Mouse (Mus musculus): ENCODE data around the gene Rhog.

Rhog gene

GRCm38 (mm10) chr7:102222336-102222735, 33.5 kb downstream of the Rhog start:
- peak; percentile 73 for DNase-seq (ENCODE audit: low read depth, low spot score)

GRCm38 (mm10) chr7:102221899-102222298, 34.0 kb downstream of the Rhog start:
- DNase-seq (ENCODE audit: low read depth, low spot score), result peak; percentile 5

- peak; percentile 4 for DNase-seq (ENCODE audit: low read depth, low spot score)
Measured at GRCm38 (mm10) chr7:102211071-102211470, 44.8 kb downstream of the Rhog start.

GRCm38 (mm10) chr7:102209756-102210721, 45.8 kb downstream of the Rhog start, which contains the start of the genes Nup98 and Pgap2:
Gene Nup98 (minus strand): TSS chr7:102210176.
Gene Pgap2 (plus strand): TSS chr7:102210208.
- peak; percentile 99 for DNase-seq (ENCODE audit: low read depth, low spot score)

GRCm38 (mm10) chr7:102208806-102209363, 47.0 kb downstream of the Rhog start:
- peak; percentile 4 for DNase-seq (ENCODE audit: low read depth, low spot score)

- DNase-seq (ENCODE audit: low read depth, low spot score), result peak; percentile 32
Measured at GRCm38 (mm10) chr7:102205646-102206045, 50.2 kb downstream of the Rhog start.

- DNase-seq (ENCODE audit: low read depth, low spot score), result no peak
Measured at GRCm38 (mm10) chr7:102204296-102204857, 51.5 kb downstream of the Rhog start.

- DNase-seq (ENCODE audit: low read depth, low spot score), result no peak
Measured at GRCm38 (mm10) chr7:102200996-102201785, 54.7 kb downstream of the Rhog start.

- no peak for DNase-seq (ENCODE audit: low read depth, low spot score)
Measured at GRCm38 (mm10) chr7:102200576-102200975, 55.3 kb downstream of the Rhog start.

- DNase-seq (ENCODE audit: low read depth, low spot score), result peak; percentile 8
Measured at GRCm38 (mm10) chr7:102192356-102192755, 63.5 kb downstream of the Rhog start.
